Mouse (Mus musculus): ENCODE measurements at regions not wholly inside any gene's neighbourhood (a gene's known extent, or its start where the extent isn't known, plus 50 kb on each side); places are given as distances from the start of the nearest gene placed in this dataset.

DNA sequence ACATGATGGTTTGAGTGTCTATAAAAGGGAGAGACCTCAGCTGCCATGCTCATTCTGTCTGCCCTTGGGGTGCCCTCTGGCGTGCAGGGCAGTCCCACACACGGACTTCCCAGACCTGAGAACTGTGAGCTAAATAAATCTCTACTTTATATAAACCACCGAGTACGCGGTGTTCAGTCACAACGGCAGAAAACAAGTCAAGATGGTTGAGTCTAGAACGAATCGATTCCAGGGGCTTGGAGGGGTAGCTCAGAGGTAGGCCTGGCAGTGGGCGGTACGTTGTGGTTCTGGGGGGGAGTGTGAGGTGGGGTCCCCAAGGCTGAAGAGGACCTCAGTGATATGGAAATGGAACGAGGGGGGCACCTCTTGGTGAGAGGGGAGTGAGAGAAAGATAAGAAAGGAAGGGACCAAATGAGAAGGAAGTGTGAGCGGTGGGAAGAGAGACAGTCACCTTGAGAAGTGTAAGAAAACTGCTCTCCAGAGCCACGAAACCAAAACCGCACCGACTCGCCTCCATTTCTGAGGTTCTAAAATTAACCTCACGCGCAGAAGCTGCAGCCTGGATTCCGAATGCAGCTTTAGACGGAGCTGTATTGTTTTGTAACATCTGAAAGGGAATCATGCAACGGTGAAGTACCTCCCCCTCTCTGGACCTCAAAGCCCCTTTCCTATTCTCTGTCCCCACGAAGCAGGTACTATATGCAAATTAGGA, 117.0 kb downstream of the Mis18a start:
- Histone ChIP-seq H3K27ac (replicated peaks) (no peak overlapping the region), H3K4me2 (replicated peaks) (no peak overlapping the region), H3K27me3 (no peaks in the 10 kb centered on the region), H3K4me3 (replicated peaks) (no peak overlapping the region), H3K9me3 (replicated peaks) (no peaks in the 10 kb centered on the region), H3K4me1 (no peaks in the 10 kb centered on the region), H3K9ac (no peak overlapping the region), H3K36me3 (no peaks in the 10 kb centered on the region)
- no peak for ATAC-seq (ENCODE audit: insufficient number of reproducible peaks, low FRiP score, low TSS enrichment, low read depth)
- WGBS = 85% methylated on average over 22 of the region's 22 CpGs

GRCm38 (mm10) chr16:90599329-90599870, 127.8 kb downstream of the Mis18a start:
- no peaks in the 10 kb centered on the region for H3K27me3 ChIP-seq
- 64% methylated on average over 7 of the region's 7 CpGs for WGBS
- no peaks in the 10 kb centered on the region for H3K36me3 ChIP-seq
- H3K4me2 ChIP-seq (replicated peaks) = no peak overlapping the region
- ATAC-seq (ENCODE audit: insufficient number of reproducible peaks, low FRiP score, low TSS enrichment, low read depth) = no peak
- no peak overlapping the region for H3K4me3 ChIP-seq (replicated peaks)
- no peaks in the 10 kb centered on the region for H3K9me3 ChIP-seq (replicated peaks)
- H3K27ac ChIP-seq (replicated peaks) = peak overlapping the region; percentile 2; the same call in 1 of the 2 replicates
- no peak overlapping the region for H3K9ac ChIP-seq
- no peaks in the 10 kb centered on the region for H3K4me1 ChIP-seq

- Histone ChIP-seq H3K9ac (no peak overlapping the region), H3K27ac (replicated peaks) (no peak overlapping the region), H3K4me2 (replicated peaks) (no peak overlapping the region), H3K36me3 (no peaks in the 10 kb centered on the region), H3K4me1 (no peaks in the 10 kb centered on the region), H3K4me3 (replicated peaks) (no peak overlapping the region), H3K27me3 (no peaks in the 10 kb centered on the region), H3K9me3 (replicated peaks) (no peaks in the 10 kb centered on the region)
- 72% methylated on average over 7 of the region's 7 CpGs for WGBS
- peak; percentile 29; the same call in 1 of the 2 replicates for ATAC-seq (ENCODE audit: insufficient number of reproducible peaks, low FRiP score, low TSS enrichment, low read depth)
These were observed 128.5 kb downstream of the Mis18a start for GRCm38 (mm10) chr16:90598727-90599126.

DNA sequence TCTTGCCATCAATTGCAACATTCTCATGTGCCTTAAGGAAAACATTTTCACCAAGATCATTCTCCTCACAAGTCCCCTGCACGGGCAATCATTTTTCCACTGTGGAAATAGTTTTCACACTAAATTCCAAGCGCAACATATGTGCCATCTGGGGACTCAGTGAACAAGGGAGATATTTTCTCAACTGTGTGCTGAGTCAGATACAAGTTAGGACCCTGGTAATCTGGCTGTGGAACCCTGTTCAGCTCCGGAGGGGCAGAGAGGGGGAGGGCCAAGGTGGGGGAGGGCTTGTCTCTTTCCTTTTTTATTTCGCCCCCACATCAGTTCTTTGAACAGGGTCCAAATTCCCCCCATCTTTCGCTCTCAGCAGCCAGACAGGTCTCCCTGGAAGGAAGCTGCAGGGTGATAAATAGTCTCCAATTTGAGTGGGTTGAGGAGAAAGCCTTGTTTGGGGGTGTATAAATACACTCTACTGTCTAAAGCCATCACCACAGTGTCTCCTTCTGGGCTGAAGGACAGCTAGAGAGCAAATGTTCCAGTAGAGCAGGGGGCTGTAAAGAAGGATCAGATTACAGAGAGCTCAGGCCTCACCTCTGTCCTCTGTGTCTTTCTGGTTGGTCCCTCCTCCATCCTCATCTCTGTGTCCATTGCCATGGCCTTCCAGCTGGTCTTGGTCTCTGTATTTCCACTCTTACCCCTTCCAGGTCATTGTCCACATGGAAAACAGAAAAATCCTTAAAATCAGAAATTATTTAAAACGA, 134.3 kb downstream of the Mis18a start:
- Histone ChIP-seq H3K9me3 (replicated peaks) (no peaks in the 10 kb centered on the region; the same call in 1 of the 2 replicates), H3K9ac (no peak overlapping the region), H3K27me3 (no peaks in the 10 kb centered on the region), H3K27ac (replicated peaks) (no peak overlapping the region), H3K36me3 (no peaks in the 10 kb centered on the region), H3K4me3 (replicated peaks) (no peak overlapping the region), H3K4me2 (replicated peaks) (no peak overlapping the region), H3K4me1 (0 out of 2 replicates have a peak, but pooled peaks cover 5% of the 10 kb centered on the region)
- 58% methylated on average over 6 of the region's 6 CpGs for WGBS
- no peak for ATAC-seq (ENCODE audit: insufficient number of reproducible peaks, low FRiP score, low TSS enrichment, low read depth)

- Histone ChIP-seq H3K4me2 (replicated peaks) (no peak overlapping the region), H3K4me3 (replicated peaks) (no peak overlapping the region), H3K4me1 (no peaks in the 10 kb centered on the region), H3K36me3 (no peaks in the 10 kb centered on the region), H3K27ac (replicated peaks) (no peak overlapping the region), H3K9ac (no peak overlapping the region), H3K27me3 (no peaks in the 10 kb centered on the region), H3K9me3 (replicated peaks) (peaks cover 3% of the 10 kb centered on the region; the same call in 1 of the 2 replicates)
- ATAC-seq (ENCODE audit: insufficient number of reproducible peaks, low FRiP score, low TSS enrichment, low read depth) = no peak
- WGBS = 83% methylated on average over 7 of the region's 7 CpGs
These were observed 142.0 kb downstream of the Mis18a start for GRCm38 (mm10) chr16:90585171-90585570.

GRCm38 (mm10) chr16:90580411-90580810, 146.8 kb downstream of the Mis18a start:
- H3K4me3 ChIP-seq (replicated peaks) = no peak overlapping the region
- H3K4me1 ChIP-seq = no peaks in the 10 kb centered on the region
- H3K9me3 ChIP-seq (replicated peaks) = 0 out of 2 replicates have a peak, but pooled peaks cover 3% of the 10 kb centered on the region
- ATAC-seq (ENCODE audit: insufficient number of reproducible peaks, low FRiP score, low TSS enrichment, low read depth) = no peak
- no peak overlapping the region for H3K4me2 ChIP-seq (replicated peaks)
- H3K27me3 ChIP-seq = no peaks in the 10 kb centered on the region
- no peaks in the 10 kb centered on the region for H3K36me3 ChIP-seq
- H3K9ac ChIP-seq = no peak overlapping the region
- no peak overlapping the region for H3K27ac ChIP-seq (replicated peaks)
- WGBS = 48% methylated on average over 8 of the region's 8 CpGs

DNA sequence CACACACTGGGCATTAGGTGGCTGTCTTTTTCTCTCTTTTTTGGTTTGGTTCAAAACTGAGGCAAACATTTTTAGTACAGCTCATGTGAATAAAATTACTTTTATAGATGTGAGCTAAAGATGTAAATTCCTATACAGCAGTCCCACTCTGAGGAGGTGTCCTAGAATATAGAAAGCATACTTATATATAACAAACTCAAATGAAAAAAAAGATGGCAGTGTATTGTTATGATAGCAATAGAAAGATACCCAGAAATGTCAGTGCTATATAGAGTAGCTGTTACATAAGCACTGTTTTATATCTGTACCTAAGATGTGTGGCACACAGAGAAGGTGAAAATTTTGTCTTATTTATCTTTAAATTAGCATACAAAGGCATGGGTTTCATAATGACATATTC, 156.1 kb downstream of the Mis18a start:
- no peaks in the 10 kb centered on the region for H3K27me3 ChIP-seq
- no peaks in the 10 kb centered on the region for H3K36me3 ChIP-seq
- H3K9ac ChIP-seq = no peak overlapping the region
- H3K9me3 ChIP-seq (replicated peaks) = no peaks in the 10 kb centered on the region
- no peak overlapping the region for H3K4me3 ChIP-seq (replicated peaks)
- no peak for ATAC-seq (ENCODE audit: insufficient number of reproducible peaks, low FRiP score, low TSS enrichment, low read depth)
- H3K4me1 ChIP-seq = no peaks in the 10 kb centered on the region
- no peak overlapping the region for H3K4me2 ChIP-seq (replicated peaks)
- no peak overlapping the region for H3K27ac ChIP-seq (replicated peaks)

DNA sequence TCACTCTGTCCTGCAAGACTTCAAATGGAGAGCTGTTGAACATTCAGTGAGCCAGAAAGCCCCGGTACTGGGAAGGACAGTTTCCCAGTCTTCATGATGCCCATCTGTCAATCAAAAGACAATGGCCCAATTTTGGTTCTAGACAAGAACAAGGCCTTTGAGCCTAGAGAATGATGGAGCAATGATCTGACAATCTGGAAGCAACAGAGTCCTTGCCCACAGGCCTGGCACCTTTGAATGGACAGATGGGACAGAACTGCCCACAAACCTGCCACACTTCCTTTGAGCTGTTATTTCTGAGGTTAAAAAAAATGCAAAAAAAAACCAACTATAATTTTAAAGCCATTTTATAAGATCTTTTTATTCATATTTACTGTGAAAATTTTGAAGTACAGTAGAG, 157.4 kb downstream of the Mis18a start:
- 86% methylated on average over 1 of the region's 1 CpGs for WGBS
- no peak overlapping the region for H3K9ac ChIP-seq

DNA sequence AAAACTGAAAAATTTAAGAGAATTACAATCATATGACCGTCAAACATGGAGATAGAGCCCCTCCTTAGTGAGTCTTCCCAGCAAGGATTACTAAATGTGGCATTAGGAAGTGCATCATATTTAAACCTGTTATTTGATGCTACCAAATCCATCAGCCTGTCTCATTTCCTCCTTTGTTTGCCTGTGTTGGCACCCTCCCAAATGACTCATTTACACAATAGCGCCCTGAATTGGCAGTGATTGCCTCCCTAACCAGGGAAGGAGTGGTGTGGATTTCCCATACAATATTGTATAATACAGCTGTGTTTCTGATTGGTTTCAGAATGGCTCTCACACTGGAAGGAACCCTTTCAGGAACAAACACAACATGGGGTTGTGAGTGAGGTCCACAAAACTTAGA, 162.0 kb downstream of the Mis18a start:
- Histone ChIP-seq H3K4me1 (no peaks in the 10 kb centered on the region), H3K4me3 (replicated peaks) (no peak overlapping the region), H3K27ac (replicated peaks) (no peak overlapping the region), H3K36me3 (no peaks in the 10 kb centered on the region), H3K27me3 (no peaks in the 10 kb centered on the region), H3K9me3 (replicated peaks) (no peaks in the 10 kb centered on the region), H3K4me2 (replicated peaks) (no peak overlapping the region), H3K9ac (no peak overlapping the region)
- 53% methylated on average over 2 of the region's 2 CpGs for WGBS
- no peak for ATAC-seq (ENCODE audit: insufficient number of reproducible peaks, low FRiP score, low TSS enrichment, low read depth)

More for the DNA sequence above, 157.4 kb downstream of the Mis18a start:
- Histone ChIP-seq H3K9me3 (replicated peaks) (no peaks in the 10 kb centered on the region), H3K36me3 (no peaks in the 10 kb centered on the region), H3K4me2 (replicated peaks) (no peak overlapping the region), H3K27ac (replicated peaks) (no peak overlapping the region), H3K27me3 (no peaks in the 10 kb centered on the region), H3K4me1 (no peaks in the 10 kb centered on the region), H3K4me3 (replicated peaks) (no peak overlapping the region)
- no peak for ATAC-seq (ENCODE audit: insufficient number of reproducible peaks, low FRiP score, low TSS enrichment, low read depth)

DNA sequence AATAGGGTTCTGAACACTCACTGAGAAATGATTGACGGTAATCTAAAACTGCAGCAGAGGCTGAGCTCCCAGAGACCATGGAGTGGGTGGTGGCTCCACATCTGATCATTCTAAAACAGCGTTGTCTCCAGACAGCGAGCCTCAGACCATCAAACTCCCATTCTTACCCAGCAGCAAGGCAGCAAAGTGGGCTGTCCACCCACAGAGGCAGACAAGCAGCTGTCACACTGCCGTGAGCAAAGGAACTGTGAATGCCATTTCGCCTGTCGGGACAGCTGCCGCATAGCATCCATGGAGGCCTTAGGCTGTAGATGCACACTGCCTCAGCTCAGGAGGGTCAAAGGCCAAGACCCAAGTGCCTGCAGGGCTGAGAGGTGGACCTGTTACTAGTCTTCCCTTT, 167.3 kb downstream of the Hunk start:
- H3K4me2 ChIP-seq (replicated peaks) = no peak overlapping the region
- H3K36me3 ChIP-seq = no peaks in the 10 kb centered on the region
- no peak overlapping the region for H3K27ac ChIP-seq (replicated peaks)
- ATAC-seq (ENCODE audit: insufficient number of reproducible peaks, low FRiP score, low TSS enrichment, low read depth) = no peak
- H3K27me3 ChIP-seq = no peaks in the 10 kb centered on the region
- no peaks in the 10 kb centered on the region for H3K9me3 ChIP-seq (replicated peaks)
- 70% methylated on average over 7 of the region's 7 CpGs for WGBS
- H3K4me3 ChIP-seq (replicated peaks) = no peak overlapping the region
- H3K4me1 ChIP-seq = no peaks in the 10 kb centered on the region
- no peak overlapping the region for H3K9ac ChIP-seq

DNA sequence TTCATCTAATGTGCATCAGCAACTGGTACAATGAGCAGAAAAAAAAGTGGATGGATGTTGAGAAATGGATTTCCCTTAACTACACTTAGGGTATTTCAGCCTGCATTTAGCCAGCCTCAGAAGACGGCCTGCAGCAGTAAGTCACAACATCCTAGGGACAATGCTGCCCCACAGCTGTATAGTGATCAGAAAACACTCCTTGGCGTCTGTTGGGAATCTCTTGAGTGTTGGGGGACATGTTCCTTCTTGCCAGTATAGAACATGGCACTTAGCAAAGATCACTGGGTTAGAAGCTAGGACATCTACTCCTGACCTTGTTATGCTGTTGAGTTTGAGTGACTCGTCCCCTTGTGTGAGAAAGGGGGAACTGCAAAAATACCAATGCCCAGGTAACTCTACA, 165.2 kb downstream of the Hunk start:
- no peak overlapping the region for H3K27ac ChIP-seq (replicated peaks)
- no peak for ATAC-seq (ENCODE audit: insufficient number of reproducible peaks, low FRiP score, low TSS enrichment, low read depth)
- no peak overlapping the region for H3K9ac ChIP-seq
- WGBS = 80% methylated on average over 3 of the region's 3 CpGs
- H3K4me3 ChIP-seq (replicated peaks) = no peak overlapping the region
- H3K36me3 ChIP-seq = no peaks in the 10 kb centered on the region
- H3K9me3 ChIP-seq (replicated peaks) = no peaks in the 10 kb centered on the region
- peaks cover under 1% of the 10 kb centered on the region; the same call in 1 of the 2 replicates for H3K4me1 ChIP-seq
- H3K4me2 ChIP-seq (replicated peaks) = no peak overlapping the region
- H3K27me3 ChIP-seq = no peaks in the 10 kb centered on the region
